Mouse (Mus musculus): ENCODE measurements at regions not wholly inside any gene's neighbourhood (a gene's known extent, or its start where the extent isn't known, plus 50 kb on each side); places are given as distances from the start of the nearest gene placed in this dataset.
A peak's percentile ranks its signal among the peaks of the same experiment; 100 is the strongest.

- 13% methylated on average over 8 of the region's 8 CpGs for WGBS
Observed at GRCm38 (mm10) chr2:139277571-139277970, 216.1 kb upstream of the Sptlc3 start.

GRCm38 (mm10) chr2:139281056-139281455, 212.7 kb upstream of the Sptlc3 start:
- no peak for DNase-seq
- H3K27me3 ChIP-seq (ENCODE audit: control insufficient read depth, insufficient read depth, low read length), result no peaks in the 10 kb centered on the region
- TF ChIP-seq POLR2A (IDR thresholded peaks at IDR 0.05; ENCODE audit: borderline replicate concordance, insufficient read depth, low read length) (no peak), CTCF (IDR thresholded peaks at IDR 0.05; ENCODE audit: borderline replicate concordance, insufficient read depth, low read depth, low read length) (no peak)
- peaks cover 16% of the 10 kb centered on the region; the same call in 1 of the 2 replicates for H3K4me1 ChIP-seq (ENCODE audit: control insufficient read depth, insufficient read depth, low read length)
- H3K27ac ChIP-seq (ENCODE audit: insufficient read depth, low read length), result no peak overlapping the region
- H3K4me3 ChIP-seq (replicated peaks; ENCODE audit: insufficient read depth, low read depth, low read length), result no peak overlapping the region
- WGBS, result 87% methylated on average over 3 of the region's 3 CpGs

More at GRCm38 (mm10) chr2:139277571-139277970, 216.1 kb upstream of the Sptlc3 start:
- TF ChIP-seq CTCF (IDR thresholded peaks at IDR 0.05; ENCODE audit: borderline replicate concordance, insufficient read depth, low read depth, low read length) (no peak), POLR2A (IDR thresholded peaks at IDR 0.05; ENCODE audit: borderline replicate concordance, insufficient read depth, low read length) (peak; percentile 28; the same call in 1 of the 2 replicates)
- Histone ChIP-seq H3K4me1 (ENCODE audit: control insufficient read depth, insufficient read depth, low read length) (peaks cover 12% of the 10 kb centered on the region; the same call in 1 of the 2 replicates), H3K27ac (ENCODE audit: insufficient read depth, low read length) (peak overlapping the region; percentile 100; the same call in 1 of the 2 replicates), H3K27me3 (ENCODE audit: control insufficient read depth, insufficient read depth, low read length) (no peaks in the 10 kb centered on the region), H3K4me3 (replicated peaks; ENCODE audit: insufficient read depth, low read depth, low read length) (no peak overlapping the region)
- peak; percentile 89 to 99 for DNase-seq

- no peak overlapping the region for H3K4me3 ChIP-seq (replicated peaks; ENCODE audit: insufficient read depth, low read depth, low read length)
- peak; percentile 27 to 54 for DNase-seq
Observed at GRCm38 (mm10) chr2:139284315-139284714, 209.4 kb upstream of the Sptlc3 start.

GRCm38 (mm10) chr2:139286446-139286845, 207.3 kb upstream of the Sptlc3 start:
- Histone ChIP-seq H3K4me3 (replicated peaks; ENCODE audit: insufficient read depth, low read depth, low read length) (no peak overlapping the region), H3K27me3 (ENCODE audit: control insufficient read depth, insufficient read depth, low read length) (no peaks in the 10 kb centered on the region), H3K4me1 (ENCODE audit: control insufficient read depth, insufficient read depth, low read length) (peaks cover 4% of the 10 kb centered on the region; the same call in 1 of the 2 replicates), H3K27ac (ENCODE audit: insufficient read depth, low read length) (no peak overlapping the region)
- WGBS, result 84% methylated on average over 2 of the region's 2 CpGs
- DNase-seq, result no peak
- no peak for TF ChIP-seq POLR2A (IDR thresholded peaks at IDR 0.05; ENCODE audit: borderline replicate concordance, insufficient read depth, low read length)
- no peak for TF ChIP-seq CTCF (IDR thresholded peaks at IDR 0.05; ENCODE audit: borderline replicate concordance, insufficient read depth, low read depth, low read length)

More at GRCm38 (mm10) chr2:139284315-139284714, 209.4 kb upstream of the Sptlc3 start:
- TF ChIP-seq CTCF (IDR thresholded peaks at IDR 0.05; ENCODE audit: borderline replicate concordance, insufficient read depth, low read depth, low read length), result no peak
- no peak for TF ChIP-seq POLR2A (IDR thresholded peaks at IDR 0.05; ENCODE audit: borderline replicate concordance, insufficient read depth, low read length)
- Histone ChIP-seq H3K4me1 (ENCODE audit: control insufficient read depth, insufficient read depth, low read length) (peaks cover 8% of the 10 kb centered on the region; the same call in 1 of the 2 replicates), H3K27me3 (ENCODE audit: control insufficient read depth, insufficient read depth, low read length) (no peaks in the 10 kb centered on the region), H3K27ac (ENCODE audit: insufficient read depth, low read length) (no peak overlapping the region; the same call in 1 of the 2 replicates)
- WGBS, result 10% methylated on average over 4 of the region's 4 CpGs

- WGBS, result 61% methylated on average over 6 of the region's 6 CpGs
- no peak overlapping the region for H3K4me3 ChIP-seq (replicated peaks; ENCODE audit: insufficient read depth, low read depth, low read length)
- no peak for DNase-seq
- no peaks in the 10 kb centered on the region for H3K4me1 ChIP-seq (ENCODE audit: control insufficient read depth, insufficient read depth, low read length)
- no peaks in the 10 kb centered on the region for H3K27me3 ChIP-seq (ENCODE audit: control insufficient read depth, insufficient read depth, low read length)
- no peak overlapping the region for H3K27ac ChIP-seq (ENCODE audit: insufficient read depth, low read length)
- TF ChIP-seq POLR2A (IDR thresholded peaks at IDR 0.05; ENCODE audit: borderline replicate concordance, insufficient read depth, low read length) (no peak), CTCF (IDR thresholded peaks at IDR 0.05; ENCODE audit: borderline replicate concordance, insufficient read depth, low read depth, low read length) (no peak)
Observed at GRCm38 (mm10) chr2:139298541-139299152, 195.1 kb upstream of the Sptlc3 start.

- 7% methylated on average over 1 of the region's 1 CpGs for WGBS
- H3K27me3 ChIP-seq (ENCODE audit: control insufficient read depth, insufficient read depth, low read length), result no peaks in the 10 kb centered on the region
- DNase-seq, result peak; percentile 82 to 96
- TF ChIP-seq CTCF (IDR thresholded peaks at IDR 0.05; ENCODE audit: borderline replicate concordance, insufficient read depth, low read depth, low read length), result no peak; the same call in 1 of the 2 replicates
- TF ChIP-seq POLR2A (IDR thresholded peaks at IDR 0.05; ENCODE audit: borderline replicate concordance, insufficient read depth, low read length), result no peak
- no peak overlapping the region for H3K27ac ChIP-seq (ENCODE audit: insufficient read depth, low read length)
- peaks cover 17% of the 10 kb centered on the region for H3K4me1 ChIP-seq (ENCODE audit: control insufficient read depth, insufficient read depth, low read length)
- no peak overlapping the region for H3K4me3 ChIP-seq (replicated peaks; ENCODE audit: insufficient read depth, low read depth, low read length)
Observed at GRCm38 (mm10) chr2:139311401-139311812, 182.3 kb upstream of the Sptlc3 start.

- H3K4me1 ChIP-seq (ENCODE audit: control insufficient read depth, insufficient read depth, low read length), result peaks cover 17% of the 10 kb centered on the region
- 34% methylated on average over 4 of the region's 4 CpGs for WGBS
- TF ChIP-seq POLR2A (IDR thresholded peaks at IDR 0.05; ENCODE audit: borderline replicate concordance, insufficient read depth, low read length), result no peak
- TF ChIP-seq CTCF (IDR thresholded peaks at IDR 0.05; ENCODE audit: borderline replicate concordance, insufficient read depth, low read depth, low read length), result no peak
- H3K27me3 ChIP-seq (ENCODE audit: control insufficient read depth, insufficient read depth, low read length), result no peaks in the 10 kb centered on the region
- no peak overlapping the region for H3K4me3 ChIP-seq (replicated peaks; ENCODE audit: insufficient read depth, low read depth, low read length)
- peak overlapping the region; percentile 100 for H3K27ac ChIP-seq (ENCODE audit: insufficient read depth, low read length)
- DNase-seq, result peak; percentile 27 to 42
Observed at GRCm38 (mm10) chr2:139312053-139312452, 181.7 kb upstream of the Sptlc3 start.

GRCm38 (mm10) chr2:139322509-139322908, 171.2 kb upstream of the Sptlc3 start:
- TF ChIP-seq POLR2A (IDR thresholded peaks at IDR 0.05; ENCODE audit: borderline replicate concordance, insufficient read depth, low read length) (no peak), CTCF (IDR thresholded peaks at IDR 0.05; ENCODE audit: borderline replicate concordance, insufficient read depth, low read depth, low read length) (no peak)
- WGBS, result 29% methylated on average over 2 of the region's 2 CpGs
- no peak overlapping the region for H3K4me3 ChIP-seq (replicated peaks; ENCODE audit: insufficient read depth, low read depth, low read length)

More at GRCm38 (mm10) chr2:139322509-139322908, 171.2 kb upstream of the Sptlc3 start:
- peak overlapping the region; percentile 2; the same call in 1 of the 2 replicates for H3K27ac ChIP-seq (ENCODE audit: insufficient read depth, low read length)
- H3K27me3 ChIP-seq (ENCODE audit: control insufficient read depth, insufficient read depth, low read length), result no peaks in the 10 kb centered on the region
- peaks cover 4% of the 10 kb centered on the region; the same call in 1 of the 2 replicates for H3K4me1 ChIP-seq (ENCODE audit: control insufficient read depth, insufficient read depth, low read length)
- DNase-seq, result peak; percentile 28 to 50

Data from cerebellum, adult 2 months (tissue).